Mouse (Mus musculus) testis, adult 2 months (tissue): ENCODE data around the gene Trappc6b. TPM values are rescaled to one million over a fixed set of nuclear protein-coding genes. Genes with fewer than 3 reads are reported as not detected.

Experiments used
- H3K27ac ChIP-seq: fragments of 200-500 bp; 2 replicates; pipeline ENCODE4 v1.5.1; 2012; ENCODE audit warnings: low read depth, low read length; ENCODE audit not compliant: control insufficient read depth, insufficient read depth
- H3K27me3 ChIP-seq: fragments of 200-500 bp; 2 replicates; pipeline ENCODE4 v1.6.1; 2012; ENCODE audit warnings: mild to moderate bottlenecking, low read length, moderate library complexity; ENCODE audit not compliant: control insufficient read depth, insufficient read depth
- H3K36me3 ChIP-seq: fragments of 200-500 bp; 2 replicates; pipeline ENCODE4 v1.6.1; 2012; ENCODE audit warnings: mild to moderate bottlenecking, low read length; ENCODE audit not compliant: control insufficient read depth, insufficient read depth
- H3K4me1 ChIP-seq: fragments of 200-500 bp; 2 replicates; pipeline ENCODE4 v1.6.1; 2012; ENCODE audit warnings: low read length; ENCODE audit not compliant: control insufficient read depth, insufficient read depth
- H3K4me3 ChIP-seq: fragments of 200-500 bp; 2 replicates; pipeline ENCODE4 v1.5.1; 2012; ENCODE audit warnings: low read depth, mild to moderate bottlenecking, low read length, moderate library complexity, mixed read lengths; ENCODE audit not compliant: control insufficient read depth
- CTCF ChIP-seq: fragments of 200-500 bp; IDR thresholded peaks from 2 replicates; pipeline ENCODE4 v1.5.1; 2012; ENCODE audit warnings: low read depth, mild to moderate bottlenecking, inconsistent platforms, low read length, moderate library complexity; ENCODE audit not compliant: control insufficient read depth, insufficient read depth, insufficient replicate concordance
- POLR2A ChIP-seq: fragments of 200-500 bp; IDR thresholded peaks from 2 replicates; pipeline ENCODE4 v1.6.1; 2012; ENCODE audit warnings: low read depth, mild to moderate bottlenecking, inconsistent platforms, low read length, moderate library complexity; ENCODE audit not compliant: control insufficient read depth
- polyA plus RNA-seq: library from polyadenylated mRNA; depleted of rRNA; stranded (reverse); fragments of >200 nt; gene quantifications from 2 replicates; pipeline ENCODE4 v1.2.3, GENCODE M21; 2012; rRNA removed

Gene Trappc6b
- 43.1 and 58.0 TPM in 2 replicates for polyA plus RNA-seq

GRCm38 (mm10) chr12:59060993-59061595 lies at the start of gene Trappc6b:
Gene Trappc6b (minus strand): TSS chr12:59061472.
- TF ChIP-seq CTCF (no peak), POLR2A (peak; percentile 91)
- Histone ChIP-seq H3K27me3 (no peaks in the 10 kb centered on the region), H3K4me1 (peaks cover 3% of the 10 kb centered on the region; the same call in 1 of the 2 replicates), H3K36me3 (no peaks in the 10 kb centered on the region), H3K27ac (peak within 1 kb of the TSS; percentile 73), H3K4me3 (peak within 1 kb of the TSS; percentile 98)

GRCm38 (mm10) chr12:59107926-59108325 lies 46.7 kb upstream of the Trappc6b start:
- H3K27ac ChIP-seq, result no peak overlapping the region
- no peaks in the 10 kb centered on the region for H3K36me3 ChIP-seq
- H3K27me3 ChIP-seq, result no peaks in the 10 kb centered on the region
- no peak overlapping the region for H3K4me3 ChIP-seq
- H3K4me1 ChIP-seq, result no peaks in the 10 kb centered on the region
- no peak for TF ChIP-seq POLR2A
- TF ChIP-seq CTCF, result no peak

GRCm38 (mm10) chr12:59106491-59106890 lies 45.2 kb upstream of the Trappc6b start:
- no peaks in the 10 kb centered on the region for H3K4me1 ChIP-seq
- H3K27ac ChIP-seq, result no peak overlapping the region
- no peak for TF ChIP-seq POLR2A
- TF ChIP-seq CTCF, result no peak
- H3K4me3 ChIP-seq, result no peak overlapping the region
- H3K36me3 ChIP-seq, result no peaks in the 10 kb centered on the region
- H3K27me3 ChIP-seq, result no peaks in the 10 kb centered on the region

DNA sequence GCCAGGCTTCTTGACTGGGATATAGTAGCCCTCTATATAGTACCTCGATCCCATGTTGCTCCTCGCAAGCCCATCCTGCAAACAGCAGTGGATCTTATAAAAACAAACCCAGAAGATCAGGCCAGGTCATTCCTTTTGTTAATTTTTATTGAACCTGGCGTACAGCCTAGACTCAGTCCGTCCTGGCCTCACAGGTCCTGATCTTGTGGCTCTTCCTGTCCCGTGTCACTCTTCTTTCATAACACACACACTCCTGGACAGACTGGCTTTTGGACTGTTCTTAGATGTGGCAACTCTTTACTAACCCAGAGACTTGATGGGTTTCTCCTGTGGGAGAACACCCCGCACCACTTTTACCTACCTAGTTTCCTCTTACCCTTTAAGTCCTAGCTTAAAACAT lies 44.6 kb upstream of the Trappc6b start:
- Histone ChIP-seq H3K36me3 (no peaks in the 10 kb centered on the region), H3K27me3 (no peaks in the 10 kb centered on the region), H3K4me1 (no peaks in the 10 kb centered on the region), H3K27ac (no peak overlapping the region), H3K4me3 (no peak overlapping the region)
- TF ChIP-seq CTCF (no peak), POLR2A (no peak)

DNA sequence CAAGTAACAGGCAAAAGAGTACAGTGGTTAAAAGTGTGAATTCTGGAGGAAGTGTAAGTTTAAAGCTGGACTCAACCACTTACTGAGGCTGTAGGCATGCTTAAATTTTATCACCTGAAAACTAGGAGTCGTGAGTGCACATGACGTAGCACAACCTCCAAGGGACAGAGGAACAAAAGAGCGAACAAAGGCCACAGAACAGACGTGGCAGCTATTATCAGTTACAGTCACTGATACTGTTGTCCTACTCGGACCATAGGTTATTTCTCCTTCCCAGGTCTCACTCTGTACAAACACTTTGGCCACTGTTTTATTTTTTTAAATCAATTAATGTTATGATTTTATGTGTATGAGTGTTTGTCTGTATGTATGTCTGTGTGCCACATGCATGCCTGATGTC lies 43.5 kb upstream of the Trappc6b start:
- Histone ChIP-seq H3K27ac (no peak overlapping the region), H3K36me3 (no peaks in the 10 kb centered on the region), H3K4me3 (no peak overlapping the region), H3K4me1 (no peaks in the 10 kb centered on the region), H3K27me3 (no peaks in the 10 kb centered on the region)
- TF ChIP-seq POLR2A (no peak), CTCF (no peak)

GRCm38 (mm10) chr12:59095104-59096025 lies 34.1 kb upstream of the Trappc6b start, which contains the start of gene Mia2:
Gene Mia2 (plus strand): TSS chr12:59095799.
- Histone ChIP-seq H3K27ac (no peak within 1 kb of the TSS), H3K27me3 (no peaks in the 10 kb centered on the region), H3K36me3 (no peaks in the 10 kb centered on the region), H3K4me3 (peak within 1 kb of the TSS; percentile 30; the same call in 1 of the 2 replicates), H3K4me1 (no peaks in the 10 kb centered on the region)
- TF ChIP-seq POLR2A, result no peak
- no peak for TF ChIP-seq CTCF

DNA sequence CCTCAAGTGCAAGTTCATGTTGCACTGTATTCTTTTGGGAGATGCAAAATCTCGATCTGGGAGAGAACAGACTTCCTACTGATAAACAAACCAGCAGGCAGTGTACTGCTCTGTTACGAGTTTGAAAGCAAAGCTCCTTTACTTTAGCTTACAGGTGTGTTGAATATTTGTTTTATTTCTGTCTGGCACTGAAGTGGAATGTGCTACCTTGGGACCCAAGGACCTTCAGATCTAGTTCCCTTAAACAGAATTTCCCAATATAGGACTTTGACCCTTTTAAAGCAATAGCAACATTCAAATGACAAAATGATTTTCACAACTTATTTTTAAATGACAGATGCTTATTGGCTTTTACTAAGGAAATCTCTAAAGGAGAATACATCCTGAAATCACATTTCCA lies 32.3 kb upstream of the Trappc6b start:
- no peak for TF ChIP-seq CTCF
- TF ChIP-seq POLR2A, result no peak
- Histone ChIP-seq H3K36me3 (no peaks in the 10 kb centered on the region), H3K4me3 (no peak overlapping the region), H3K27ac (no peak overlapping the region), H3K4me1 (no peaks in the 10 kb centered on the region), H3K27me3 (no peaks in the 10 kb centered on the region)
